Mouse (Mus musculus): ENCODE measurements around the gene Psmg3. TPM values are rescaled to one million over a fixed set of nuclear protein-coding genes. Genes with fewer than 3 reads are reported as not detected.
A peak's percentile ranks its signal among the peaks of the same experiment; 100 is the strongest.

The Psmg3 gene
- polyA plus RNA-seq, 1 experiment: 29.2 TPM

DNA sequence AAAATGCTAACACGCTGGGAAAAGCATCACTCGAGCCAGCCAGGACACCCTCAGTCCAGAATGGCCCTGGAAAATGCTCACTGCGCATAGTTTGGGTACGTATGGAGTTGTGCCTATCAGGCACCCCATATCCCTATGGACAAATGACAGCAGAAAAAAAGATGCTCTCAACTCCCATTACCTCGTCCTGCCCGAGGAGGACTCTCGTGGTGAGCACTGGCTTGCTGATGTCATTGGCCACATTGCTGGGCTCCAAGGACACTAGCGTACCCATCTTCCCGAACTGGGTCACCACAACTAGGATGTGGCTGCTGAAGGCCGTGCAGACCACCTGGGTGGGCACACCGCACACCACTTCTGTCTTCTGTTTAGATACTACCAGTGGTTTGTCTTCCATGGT lies 738 bp downstream of the Psmg3 start:
- whole genome bisulfite sequencing: 34% methylated on average over 11 of the region's 11 CpGs
- peaks cover 7% of the 10 kb centered on the region for H3K4me1 ChIP-seq (ENCODE audit: control insufficient read depth, insufficient read depth, low read length)

DNA sequence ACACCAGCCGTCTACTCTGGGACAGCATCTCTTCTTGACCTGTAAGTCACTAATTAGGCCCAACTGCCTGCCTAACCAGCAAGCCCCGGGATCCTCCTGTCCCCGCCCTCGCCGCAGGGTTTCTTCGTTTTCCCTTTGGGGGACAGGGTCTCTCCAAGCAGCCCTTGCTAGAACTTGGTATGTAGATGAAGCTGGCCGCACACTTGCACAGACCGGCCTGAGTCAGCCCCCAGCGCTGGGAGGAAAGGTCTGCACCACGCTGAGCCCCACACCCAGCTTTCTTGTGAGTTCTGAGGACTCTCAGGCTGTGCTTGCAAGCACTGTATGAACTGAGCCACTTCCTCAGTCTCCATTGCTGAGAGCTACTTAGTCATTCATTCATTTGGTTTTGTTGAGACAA lies 2.2 kb downstream of the Psmg3 start:
- DNase-seq: no peak
- Histone ChIP-seq H3K4me3 (ENCODE audit: insufficient read depth, low read depth, low read length) (no peak overlapping the region), H3K4me1 (ENCODE audit: control insufficient read depth, insufficient read depth, low read length) (peaks cover 7% of the 10 kb centered on the region), H3K27me3 (replicated peaks; ENCODE audit: control insufficient read depth, insufficient read depth, low read length) (no peaks in the 10 kb centered on the region), H3K27ac (ENCODE audit: insufficient read depth, low read depth, low read length) (no peak overlapping the region), H3K36me3 (ENCODE audit: control insufficient read depth, insufficient read depth, low read length) (peaks cover 1% of the 10 kb centered on the region; the same call in 1 of the 2 replicates)
- TF ChIP-seq POLR2A (IDR thresholded peaks at IDR 0.05; ENCODE audit: low read depth, low read length) (no peak), CTCF (conservative IDR thresholded peaks at IDR 0.05; ENCODE audit: insufficient read depth, insufficient read length, low read depth, low read length) (no peak)
- WGBS: 92% methylated on average over 10 of the region's 10 CpGs

More for the DNA sequence above, 738 bp downstream of the Psmg3 start:
- no peak overlapping the region for H3K27ac ChIP-seq (ENCODE audit: insufficient read depth, low read depth, low read length)
- peaks cover 1% of the 10 kb centered on the region; the same call in 1 of the 2 replicates for H3K36me3 ChIP-seq (ENCODE audit: control insufficient read depth, insufficient read depth, low read length)
- peak overlapping the region; percentile 95 for H3K4me3 ChIP-seq (ENCODE audit: insufficient read depth, low read depth, low read length)
- no peaks in the 10 kb centered on the region for H3K27me3 ChIP-seq (replicated peaks; ENCODE audit: control insufficient read depth, insufficient read depth, low read length)
- no peak for DNase-seq
- TF ChIP-seq CTCF (conservative IDR thresholded peaks at IDR 0.05; ENCODE audit: insufficient read depth, insufficient read length, low read depth, low read length): no peak
- TF ChIP-seq POLR2A (IDR thresholded peaks at IDR 0.05; ENCODE audit: low read depth, low read length): no peak

GRCm38 (mm10) chr5:139821466-139822459 lies 4.9 kb downstream of the Psmg3 start:
- no peak overlapping the region for H3K27ac ChIP-seq (ENCODE audit: insufficient read depth, low read depth, low read length)
- no peak overlapping the region for H3K4me3 ChIP-seq (ENCODE audit: insufficient read depth, low read depth, low read length)

DNA sequence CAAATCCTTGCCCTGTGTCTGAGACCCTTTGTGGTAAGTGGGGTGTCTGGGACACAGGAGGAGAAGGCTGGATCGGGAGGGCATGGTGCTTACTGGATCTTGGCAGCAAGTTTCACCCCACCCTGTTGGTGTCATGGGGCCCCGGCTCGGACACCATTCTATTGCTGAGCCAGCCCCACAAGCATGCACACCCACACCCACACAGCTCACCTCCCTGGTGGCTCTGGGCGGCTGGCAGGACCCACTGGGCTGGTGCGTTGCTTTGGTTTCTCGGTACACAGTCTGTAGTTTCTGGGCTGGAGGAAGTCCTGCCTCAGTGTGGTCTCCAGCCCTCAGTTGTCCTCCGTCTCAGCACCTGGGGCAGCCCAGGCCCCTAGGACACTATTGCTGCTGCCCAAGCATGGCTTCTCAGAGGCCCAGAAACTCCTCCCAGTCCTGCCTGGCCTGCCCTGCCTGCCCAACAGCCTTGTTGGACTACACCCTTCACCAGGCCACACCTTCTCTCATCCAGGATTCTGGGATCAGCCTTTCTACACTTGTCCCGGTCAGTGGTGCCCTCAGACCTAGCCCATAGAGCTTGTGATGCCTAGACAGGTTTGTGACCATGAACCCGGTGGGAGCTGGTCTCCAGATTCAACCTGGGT lies 7.0 kb downstream of the Psmg3 start, which contains the start of gene Tmem184a:
Tmem184a (minus strand) TSS at position 380 of the 644 bp plus-strand sequence.
- no peaks in the 10 kb centered on the region for H3K27me3 ChIP-seq (replicated peaks; ENCODE audit: control insufficient read depth, insufficient read depth, low read length)
- WGBS: 84% methylated on average over 9 of the region's 9 CpGs
- TF ChIP-seq CTCF (conservative IDR thresholded peaks at IDR 0.05; ENCODE audit: insufficient read depth, insufficient read length, low read depth, low read length): no peak
- TF ChIP-seq POLR2A (IDR thresholded peaks at IDR 0.05; ENCODE audit: low read depth, low read length): no peak
- DNase-seq: no peak
- peaks cover 1% of the 10 kb centered on the region; the same call in 1 of the 2 replicates for H3K36me3 ChIP-seq (ENCODE audit: control insufficient read depth, insufficient read depth, low read length)
- no peak within 1 kb of the TSS for H3K27ac ChIP-seq (ENCODE audit: insufficient read depth, low read depth, low read length)
- no peak within 1 kb of the TSS for H3K4me3 ChIP-seq (ENCODE audit: insufficient read depth, low read depth, low read length)
- no peaks in the 10 kb centered on the region for H3K4me1 ChIP-seq (ENCODE audit: control insufficient read depth, insufficient read depth, low read length)

More at GRCm38 (mm10) chr5:139821466-139822459, 4.9 kb downstream of the Psmg3 start:
- H3K27me3 ChIP-seq (replicated peaks; ENCODE audit: control insufficient read depth, insufficient read depth, low read length): no peaks in the 10 kb centered on the region
- WGBS: 41% methylated on average over 12 of the region's 12 CpGs
- H3K36me3 ChIP-seq (ENCODE audit: control insufficient read depth, insufficient read depth, low read length): peaks cover 1% of the 10 kb centered on the region; the same call in 1 of the 2 replicates
- no peak for DNase-seq
- H3K4me1 ChIP-seq (ENCODE audit: control insufficient read depth, insufficient read depth, low read length): peaks cover 7% of the 10 kb centered on the region
- TF ChIP-seq CTCF (conservative IDR thresholded peaks at IDR 0.05; ENCODE audit: insufficient read depth, insufficient read length, low read depth, low read length) (no peak), POLR2A (IDR thresholded peaks at IDR 0.05; ENCODE audit: low read depth, low read length) (no peak)

DNA sequence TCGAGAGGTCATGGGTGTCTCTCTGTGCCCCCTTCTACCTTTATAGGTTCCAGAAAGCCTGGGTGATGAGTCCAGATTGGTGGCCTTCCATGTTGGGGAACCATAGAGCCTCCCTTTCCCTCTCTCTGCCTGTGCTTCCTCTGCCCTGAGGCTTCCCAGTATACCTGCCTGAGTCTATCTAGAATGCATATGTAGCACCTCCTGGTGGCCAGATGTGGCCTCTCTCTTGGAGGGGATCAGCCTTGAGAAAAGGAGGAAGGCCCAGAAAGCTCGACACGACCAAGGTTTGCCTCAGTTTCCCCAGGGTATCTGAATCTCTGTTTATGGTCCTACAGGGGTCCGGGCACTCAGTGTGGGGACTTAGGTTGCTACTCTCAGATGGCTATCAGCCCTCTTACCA lies 7.9 kb downstream of the Psmg3 start:
- peak; percentile 64 for DNase-seq
- H3K36me3 ChIP-seq (ENCODE audit: control insufficient read depth, insufficient read depth, low read length): 0 out of 2 replicates have a peak, but pooled peaks cover 1% of the 10 kb centered on the region
- H3K27me3 ChIP-seq (replicated peaks; ENCODE audit: control insufficient read depth, insufficient read depth, low read length): no peaks in the 10 kb centered on the region
- no peaks in the 10 kb centered on the region for H3K4me1 ChIP-seq (ENCODE audit: control insufficient read depth, insufficient read depth, low read length)
- WGBS: 50% methylated on average over 4 of the region's 4 CpGs
- no peak overlapping the region for H3K4me3 ChIP-seq (ENCODE audit: insufficient read depth, low read depth, low read length)
- no peak overlapping the region for H3K27ac ChIP-seq (ENCODE audit: insufficient read depth, low read depth, low read length)
- TF ChIP-seq POLR2A (IDR thresholded peaks at IDR 0.05; ENCODE audit: low read depth, low read length): no peak
- TF ChIP-seq CTCF (conservative IDR thresholded peaks at IDR 0.05; ENCODE audit: insufficient read depth, insufficient read length, low read depth, low read length): peak; percentile 66

DNA sequence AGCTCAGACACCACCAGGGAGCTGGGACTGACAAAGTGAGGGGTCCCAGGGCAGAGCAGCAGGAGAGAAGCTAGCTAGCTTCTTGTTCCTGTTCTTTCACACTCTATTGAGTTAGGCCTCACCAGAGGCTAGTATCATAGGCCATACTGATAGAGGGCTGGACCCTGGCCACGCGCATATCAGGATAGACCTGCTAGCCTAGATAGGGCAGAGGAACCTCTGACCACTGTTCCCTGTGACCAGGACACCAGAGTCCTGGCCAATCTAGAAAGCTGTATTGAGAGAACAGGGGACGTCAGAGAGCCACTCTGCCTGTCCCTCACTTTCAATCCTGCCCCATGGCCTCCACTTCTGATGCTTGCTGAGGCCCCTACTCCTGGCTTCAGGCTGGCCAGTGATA lies 8.6 kb downstream of the Psmg3 start:
- TF ChIP-seq CTCF (conservative IDR thresholded peaks at IDR 0.05; ENCODE audit: insufficient read depth, insufficient read length, low read depth, low read length) (no peak), POLR2A (IDR thresholded peaks at IDR 0.05; ENCODE audit: low read depth, low read length) (no peak)
- 0 out of 2 replicates have a peak, but pooled peaks cover under 1% of the 10 kb centered on the region for H3K36me3 ChIP-seq (ENCODE audit: control insufficient read depth, insufficient read depth, low read length)
- H3K4me1 ChIP-seq (ENCODE audit: control insufficient read depth, insufficient read depth, low read length): no peaks in the 10 kb centered on the region
- H3K4me3 ChIP-seq (ENCODE audit: insufficient read depth, low read depth, low read length): no peak overlapping the region
- WGBS: 91% methylated on average over 3 of the region's 3 CpGs
- H3K27me3 ChIP-seq (replicated peaks; ENCODE audit: control insufficient read depth, insufficient read depth, low read length): no peaks in the 10 kb centered on the region
- H3K27ac ChIP-seq (ENCODE audit: insufficient read depth, low read depth, low read length): no peak overlapping the region
- no peak for DNase-seq

Measured in kidney, adult 2 months (tissue).